9 mouse cellular contexts compared by ENCODE assay signal in genomic region chr5:50032332-50032731, GRCm38 (mm10). TPM values are rescaled to one million over a fixed set of nuclear protein-coding genes. Genes with fewer than 3 reads are reported as not detected.
DNase-seq lines count a peak whose midpoint lies in the region; ATAC-seq and TF ChIP-seq lines count a peak whose summit lies in the region.
"Had no signal": no experiment of that assay in that cellular context is flagged by ENCODE, and none has a peak within 500 bp of the region (broad histone marks: within the 10 kb centered on the region; RNA-seq: fewer than 3 reads in every experiment).

No protein-coding gene starts in this region.

- no peaks in the 10 kb centered on the region for H3K9me3 ChIP-seq in hindbrain, postnatal 0 days (ENCODE audit: low read length)
- H3K9me3 ChIP-seq: heart, embryonic 15.5 days had no signal

- ATAC-seq in hindbrain, postnatal 0 days: peak; percentile 77

- H3K36me3 ChIP-seq in hindbrain, postnatal 0 days (ENCODE audit: insufficient read depth, low read length): no peaks in the 10 kb centered on the region
- H3K36me3 ChIP-seq: heart, embryonic 15.5 days had no signal

- TF ChIP-seq CTCF in hindbrain, postnatal 0 days (IDR thresholded peaks at IDR 0.05; ENCODE audit: low read depth): peak; percentile 72

- H3K9ac ChIP-seq in hindbrain, postnatal 0 days (replicated peaks; ENCODE audit: low read length): no peak overlapping the region
- H3K9ac ChIP-seq: heart, embryonic 15.5 days had no signal

- H3K27ac ChIP-seq in hindbrain, postnatal 0 days: no peak overlapping the region
- H3K27ac ChIP-seq: heart, embryonic 15.5 days had no signal

- H3K4me2 ChIP-seq in hindbrain, postnatal 0 days (ENCODE audit: low read depth, low read length): no peak overlapping the region
- H3K4me2 ChIP-seq: heart, embryonic 15.5 days had no signal

- 57% methylated on average over 5 of the region's 5 CpGs for WGBS in hindbrain, postnatal 0 days

- H3K4me3 ChIP-seq in hindbrain, postnatal 0 days (ENCODE audit: low read length): no peak overlapping the region
- H3K4me3 ChIP-seq: heart, embryonic 15.5 days had no signal

- 0 out of 2 replicates have a peak, but pooled peaks cover 3% of the 10 kb centered on the region for H3K4me1 ChIP-seq in hindbrain, postnatal 0 days (ENCODE audit: insufficient read depth, low read length)

- H3K27me3 ChIP-seq in hindbrain, postnatal 0 days (ENCODE audit: insufficient read depth, low read length): no peaks in the 10 kb centered on the region
- H3K27me3 ChIP-seq: heart, embryonic 15.5 days had no signal

- peak; percentile 59 for DNase-seq in kidney, adult 9 months
- DNase-seq in kidney, adult 18-20 months: no peak
- DNase-seq in thymus, postnatal 0 days (ENCODE audit: low spot score): peak; percentile 13
- DNase-seq in thymus, adult 18-20 months: no peak
- DNase-seq in hindbrain, postnatal 0 days (ENCODE audit: low spot score): peak; percentile 64
- no peak for DNase-seq in right cerebral cortex, adult 18-20 months
- DNase-seq in cerebellum, adult 11-12 months: no peak
- DNase-seq: lung, adult 18-20 months had no signal

RNA-seq across cellular contexts. Expression of gene Adgra3, which starts 26.5 kb away (rescaled TPM):
- 2.7 and 3.1 TPM in 2 replicates for polyA plus RNA-seq in thymus, postnatal 0 days (2015; fragmentation: Nextera tagmentation; extraction: Ambion mirVana)
- 42.0 and 47.2 TPM in 2 replicates for total RNA-seq in hindbrain, postnatal 0 days (2014; rRNA removed)
- 10.9 and 11.4 TPM in 2 replicates for polyA plus RNA-seq in hindbrain, postnatal 0 days (2015; fragmentation: Nextera tagmentation; extraction: Ambion mirVana)

Comparison
In these comparisons a context has a peak if more than half of its experiments do, and no peak if none do; other contexts are left out.
1. DNase-seq: peak in kidney, adult 9 months (single experiment), thymus, postnatal 0 days (single experiment) and hindbrain, postnatal 0 days (single experiment); none in kidney, adult 18-20 months (single experiment), thymus, adult 18-20 months (0 of 2), right cerebral cortex, adult 18-20 months (single experiment) and cerebellum, adult 11-12 months (single experiment).